Mouse (Mus musculus) liver, postnatal 0 days (tissue): ENCODE results near the gene Cd248. TPM values are rescaled to one million over a fixed set of nuclear protein-coding genes. Genes with fewer than 3 reads are reported as not detected.
A peak's percentile ranks its signal among the peaks of the same experiment; 100 is the strongest.

Experiments used
- ATAC-seq: fragments of 200-750 bp; cut with Nextera tagmentation; 2 replicates; pipeline ENCODE4 v1.8.0; 2017; ENCODE audit warnings: mild to moderate bottlenecking, moderate library complexity
- DNase-seq: peaks from one replicate; pipeline ENCODE4 v3.0.0-alpha.2; 2016
- H3K27ac ChIP-seq: fragments of 300-500 bp; sonication (generic); 2 replicates; pipeline ENCODE4 v1.5.1; 2014; ENCODE audit warnings: antibody characterized with exemption, moderate library complexity, mild to moderate bottlenecking, low read depth
- H3K27me3 ChIP-seq: fragments of 300-500 bp; sonication (generic); 2 replicates; pipeline ENCODE4 v1.6.1; 2014; ENCODE audit warnings: low read length, control low read depth, mixed read lengths; ENCODE audit not compliant: insufficient read depth
- H3K36me3 ChIP-seq: fragments of 300-500 bp; sonication (generic); replicated peaks from 2 replicates; pipeline ENCODE4 v1.6.1; 2014; ENCODE audit warnings: mild to moderate bottlenecking, control low read depth, low read length, moderate library complexity, mixed read lengths; ENCODE audit not compliant: insufficient read depth
- H3K4me1 ChIP-seq: fragments of 300-500 bp; sonication (generic); 2 replicates; pipeline ENCODE4 v1.6.1; 2014; ENCODE audit warnings: antibody characterized with exemption, mild to moderate bottlenecking, control low read depth; ENCODE audit not compliant: insufficient read depth
- H3K4me2 ChIP-seq: fragments of 300-500 bp; sonication (generic); 2 replicates; pipeline ENCODE4 v1.6.1; 2014; ENCODE audit warnings: low read depth, mild to moderate bottlenecking, low read length, moderate library complexity, mixed read lengths
- H3K4me3 ChIP-seq: fragments of 300-500 bp; sonication (generic); 2 replicates; pipeline ENCODE4 v1.5.1; 2014; ENCODE audit warnings: low read depth, low read length
- H3K9ac ChIP-seq: fragments of 300-500 bp; sonication (generic); replicated peaks from 2 replicates; pipeline ENCODE4 v1.6.1; 2014; ENCODE audit warnings: mild to moderate bottlenecking, moderate library complexity
- H3K9me3 ChIP-seq: fragments of 300-500 bp; sonication (generic); 2 replicates; pipeline ENCODE4 v1.6.1; 2016; ENCODE audit warnings: mild to moderate bottlenecking, control low read depth, low read length, mixed read lengths
- CTCF ChIP-seq: sonication (generic); IDR thresholded peaks from 2 replicates; pipeline ENCODE4 v1.5.1; 2016; ENCODE audit warnings: antibody characterized with exemption, low read depth
- EP300 ChIP-seq: IDR thresholded peaks from 2 replicates; pipeline ENCODE4 v1.6.1; 2016; ENCODE audit warnings: antibody characterized with exemption, low read depth, mild to moderate bottlenecking
- WGBS: fragments of 180-500 bp; shearing (Covaris S2); extraction: QIAGEN DNeasy Blood & Tissue Kit; methylation state at CpG from one replicate; pipeline ENCODE4 v1.1.7; 2014; ENCODE audit not compliant: insufficient replicate concordance; 5-methylcytosine and 5-hydroxymethylcytosine counted together
- polyA plus RNA-seq: library from polyadenylated mRNA; unstranded; fragments of >200 nt; fragmentation: Nextera tagmentation; extraction: Ambion mirVana; gene quantifications from 2 replicates; pipeline ENCODE4 v1.2.1, GENCODE M21; 2015

Gene Cd248
- polyA plus RNA-seq, 1 experiment from 2014 or later: 2.0 TPM

DNA sequence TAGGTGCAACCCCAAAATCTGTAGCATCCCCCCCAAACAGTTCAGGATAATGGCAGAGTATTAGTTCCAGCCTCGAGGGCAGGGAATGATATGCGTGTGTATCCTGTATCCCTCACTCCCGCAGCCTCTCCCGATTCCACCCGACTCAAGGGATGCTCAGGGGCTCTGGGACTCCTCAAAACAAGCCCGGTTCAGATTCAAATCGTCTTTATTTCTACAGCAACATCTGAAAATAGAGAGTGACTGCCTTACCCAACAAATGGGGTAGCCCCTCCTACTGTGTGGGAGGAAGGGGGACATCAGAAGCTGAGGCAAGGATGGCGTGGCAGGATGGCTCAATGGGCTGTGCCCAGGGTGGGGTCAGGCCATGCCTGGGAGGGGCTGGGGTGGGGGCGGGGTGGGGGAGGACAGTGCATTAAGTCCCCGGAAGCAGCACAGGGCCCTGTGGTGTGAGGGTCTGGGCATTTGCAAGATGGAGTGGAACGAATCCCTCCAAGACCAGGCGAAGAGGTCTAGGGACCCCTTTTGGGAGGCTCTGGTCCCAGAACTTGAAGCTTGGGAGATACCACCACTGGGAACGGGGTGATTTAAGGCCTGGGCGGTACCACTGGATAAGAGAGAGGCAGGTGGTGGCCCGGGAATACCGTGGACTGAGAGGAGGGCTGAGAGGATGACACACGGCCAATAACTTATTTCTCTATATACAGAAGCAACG lies 39.8 kb downstream of the Cd248 start:
- Histone ChIP-seq H3K9ac (no peak overlapping the region), H3K27me3 (no peaks in the 10 kb centered on the region), H3K36me3 (peaks cover 30% of the 10 kb centered on the region), H3K9me3 (no peaks in the 10 kb centered on the region), H3K4me3 (no peak overlapping the region), H3K4me2 (peak overlapping the region; percentile 97), H3K4me1 (peaks cover 27% of the 10 kb centered on the region), H3K27ac (no peak overlapping the region)
- ATAC-seq: no peak
- TF ChIP-seq EP300: no peak
- no peak for TF ChIP-seq CTCF
- DNase-seq: no peak
- WGBS: 74% methylated on average over 18 of the region's 18 CpGs

DNA sequence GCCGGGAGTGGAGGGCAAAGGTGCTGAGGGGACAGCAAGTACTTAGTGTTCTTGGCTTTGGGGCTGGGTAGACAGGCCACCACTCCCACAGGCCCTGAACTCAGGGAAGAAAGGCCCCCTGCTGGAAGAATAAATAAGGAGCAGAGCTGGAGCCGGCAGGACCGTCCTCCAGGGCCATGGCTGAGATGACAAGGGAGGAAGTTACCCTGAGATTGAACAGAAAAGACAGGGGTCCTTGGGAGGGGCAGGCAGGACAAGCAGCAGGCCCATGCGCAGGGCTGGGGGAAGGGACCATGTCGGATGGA lies 40.3 kb downstream of the Cd248 start:
- peak; percentile 43 for DNase-seq
- H3K36me3 ChIP-seq: peaks cover 27% of the 10 kb centered on the region
- H3K9me3 ChIP-seq: no peaks in the 10 kb centered on the region
- whole genome bisulfite sequencing: 26% methylated on average over 5 of the region's 5 CpGs
- no peaks in the 10 kb centered on the region for H3K27me3 ChIP-seq
- TF ChIP-seq CTCF (peak; percentile 57), EP300 (no peak)
- ATAC-seq: no peak
- H3K27ac ChIP-seq: no peak overlapping the region
- H3K4me1 ChIP-seq: peaks cover 27% of the 10 kb centered on the region
- H3K4me3 ChIP-seq: no peak overlapping the region
- H3K9ac ChIP-seq: no peak overlapping the region
- H3K4me2 ChIP-seq: no peak overlapping the region

DNA sequence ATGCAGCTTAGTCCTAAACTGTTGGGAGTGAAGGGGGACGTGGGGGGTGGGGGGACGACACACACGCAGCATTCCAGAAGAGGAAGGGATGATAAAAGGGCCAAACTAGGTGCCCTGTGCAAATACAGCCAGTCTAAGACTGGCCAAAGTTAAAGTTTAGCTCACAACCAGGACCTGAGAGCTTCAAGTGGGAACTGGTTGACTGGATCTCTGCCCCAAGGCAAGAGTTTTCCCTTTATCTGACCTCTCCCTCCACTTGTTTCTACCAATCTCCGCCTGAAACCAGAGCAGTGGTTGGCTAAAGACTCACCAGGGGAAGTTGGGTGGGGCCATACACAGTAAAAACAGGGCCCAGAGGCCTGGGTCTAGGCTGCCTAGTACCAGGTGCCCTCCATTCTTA lies 40.8 kb downstream of the Cd248 start:
- H3K27me3 ChIP-seq: no peaks in the 10 kb centered on the region
- H3K9ac ChIP-seq: no peak overlapping the region
- no peak for ATAC-seq
- H3K36me3 ChIP-seq: peaks cover 22% of the 10 kb centered on the region
- H3K4me3 ChIP-seq: no peak overlapping the region
- DNase-seq: no peak
- no peak overlapping the region for H3K27ac ChIP-seq
- no peaks in the 10 kb centered on the region for H3K9me3 ChIP-seq
- WGBS: 40% methylated on average over 4 of the region's 4 CpGs
- H3K4me2 ChIP-seq: no peak overlapping the region
- TF ChIP-seq CTCF: no peak
- TF ChIP-seq EP300: no peak
- peaks cover 27% of the 10 kb centered on the region for H3K4me1 ChIP-seq

DNA sequence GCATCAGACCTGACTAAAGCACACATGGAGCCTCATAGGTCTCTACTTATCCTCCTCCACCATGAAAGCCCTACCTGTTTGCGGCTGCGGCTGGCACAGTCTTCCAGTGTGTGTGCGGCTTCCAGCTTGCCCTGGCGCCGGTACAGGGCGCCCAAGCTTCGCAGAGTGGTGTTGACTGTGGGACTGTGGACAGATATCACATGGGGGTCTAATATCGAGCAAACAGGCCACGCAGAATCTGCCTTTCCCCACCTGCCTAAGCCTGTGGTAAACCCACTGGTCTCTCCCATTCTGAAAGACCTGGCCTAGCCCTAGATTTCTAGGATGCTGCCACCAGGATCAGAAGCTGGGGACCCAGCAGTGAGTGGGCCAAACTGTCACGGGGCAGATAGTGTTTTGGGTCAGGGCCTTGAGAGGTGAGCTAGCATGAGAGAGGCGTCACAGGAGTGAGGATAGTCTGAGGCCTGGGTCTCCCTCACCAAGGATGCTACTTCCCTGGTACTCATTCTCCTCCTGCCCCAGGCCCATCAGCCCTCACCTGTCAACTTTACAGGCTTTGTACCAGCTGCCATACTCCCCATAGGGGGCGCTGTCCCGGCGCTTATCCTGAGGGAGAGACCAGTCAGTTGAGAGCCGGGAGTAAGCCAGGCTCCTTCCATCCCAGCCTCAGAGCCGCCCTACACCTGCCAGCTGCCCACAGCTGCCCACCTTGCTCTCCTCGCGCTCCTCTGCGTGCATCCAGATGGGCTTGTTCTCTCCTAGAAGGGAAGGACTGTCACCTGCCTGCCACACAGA lies 42.0 kb downstream of the Cd248 start:
- no peak overlapping the region for H3K4me2 ChIP-seq
- DNase-seq (peak; percentile 57), ATAC-seq (no peak)
- H3K27ac ChIP-seq: no peak overlapping the region
- no peaks in the 10 kb centered on the region for H3K9me3 ChIP-seq
- no peak overlapping the region for H3K9ac ChIP-seq
- WGBS: 80% methylated on average over 19 of the region's 19 CpGs
- peaks cover 27% of the 10 kb centered on the region for H3K4me1 ChIP-seq
- no peak overlapping the region for H3K4me3 ChIP-seq
- peaks cover 11% of the 10 kb centered on the region for H3K36me3 ChIP-seq
- no peaks in the 10 kb centered on the region for H3K27me3 ChIP-seq
- peak; percentile 60 for TF ChIP-seq CTCF
- TF ChIP-seq EP300: no peak

DNA sequence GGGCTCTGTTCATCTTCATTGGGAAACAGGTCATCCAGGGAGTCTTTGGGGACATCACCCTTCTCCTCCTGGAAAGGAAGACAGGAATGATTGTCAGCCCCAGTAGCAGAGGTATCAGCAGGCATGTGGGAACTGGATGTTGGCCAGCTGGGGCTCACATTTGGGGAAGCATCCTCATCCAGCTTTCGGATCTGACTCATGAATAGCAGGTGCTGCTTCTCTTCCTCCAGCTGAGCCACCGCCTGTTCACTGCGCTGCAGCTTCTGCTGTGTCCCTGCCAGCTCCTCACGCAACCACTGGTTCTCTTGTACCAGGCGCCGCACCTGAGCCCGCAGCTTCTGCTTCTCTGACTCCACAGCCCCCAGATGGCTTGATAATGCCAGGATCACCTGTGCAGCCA lies 45.9 kb downstream of the Cd248 start:
- TF ChIP-seq CTCF (no peak), EP300 (no peak)
- WGBS: 89% methylated on average over 7 of the region's 7 CpGs
- Histone ChIP-seq H3K4me1 (peaks cover 7% of the 10 kb centered on the region), H3K27me3 (0 out of 2 replicates have a peak, but pooled peaks cover 8% of the 10 kb centered on the region), H3K9me3 (no peaks in the 10 kb centered on the region), H3K9ac (no peak overlapping the region), H3K36me3 (peaks cover 8% of the 10 kb centered on the region; the same call in 1 of the 2 replicates), H3K4me3 (no peak overlapping the region), H3K4me2 (no peak overlapping the region), H3K27ac (no peak overlapping the region)
- ATAC-seq: no peak
- DNase-seq: no peak
